Mouse (Mus musculus): ENCODE results near the gene Lin54. TPM values are rescaled to one million over a fixed set of nuclear protein-coding genes. Genes with fewer than 3 reads are reported as not detected.
A peak's percentile ranks its signal among the peaks of the same experiment; 100 is the strongest.

Lin54 gene
- polyA plus RNA-seq, 1 experiment from 2014 or later: 13.0 TPM

DNA sequence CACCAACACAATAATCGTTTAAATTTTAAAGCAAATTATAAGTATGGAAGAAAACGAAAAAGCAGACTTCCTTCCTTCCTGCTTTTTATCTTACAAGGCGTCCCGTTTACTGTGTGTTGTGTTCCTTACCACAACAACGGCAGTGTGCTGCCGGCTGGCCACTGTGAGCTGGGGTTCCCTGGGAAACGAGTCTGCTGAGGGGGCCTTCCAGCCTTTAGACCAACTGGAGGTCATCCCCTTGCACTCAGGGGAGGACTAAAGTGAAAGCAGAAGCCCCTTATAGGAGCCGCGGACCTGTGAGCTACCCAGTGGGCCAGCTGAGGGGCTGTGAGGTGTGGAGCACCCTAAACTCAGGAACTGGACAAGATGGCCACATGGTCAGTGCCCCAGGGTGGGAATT is 22.8 kb downstream of the Lin54 start:
- 91% methylated on average over 9 of the region's 9 CpGs for whole genome bisulfite sequencing
- H3K27me3 ChIP-seq (ENCODE audit: insufficient read depth, poor library complexity, severe bottlenecking): no peaks in the 10 kb centered on the region
- H3K4me3 ChIP-seq: no peak overlapping the region
- H3K4me1 ChIP-seq (replicated peaks): no peaks in the 10 kb centered on the region
- H3K36me3 ChIP-seq: peaks cover 65% of the 10 kb centered on the region
- DNase-seq (ENCODE audit: low spot score): no peak
- H3K27ac ChIP-seq: no peak overlapping the region
- no peaks in the 10 kb centered on the region for H3K9me3 ChIP-seq

DNA sequence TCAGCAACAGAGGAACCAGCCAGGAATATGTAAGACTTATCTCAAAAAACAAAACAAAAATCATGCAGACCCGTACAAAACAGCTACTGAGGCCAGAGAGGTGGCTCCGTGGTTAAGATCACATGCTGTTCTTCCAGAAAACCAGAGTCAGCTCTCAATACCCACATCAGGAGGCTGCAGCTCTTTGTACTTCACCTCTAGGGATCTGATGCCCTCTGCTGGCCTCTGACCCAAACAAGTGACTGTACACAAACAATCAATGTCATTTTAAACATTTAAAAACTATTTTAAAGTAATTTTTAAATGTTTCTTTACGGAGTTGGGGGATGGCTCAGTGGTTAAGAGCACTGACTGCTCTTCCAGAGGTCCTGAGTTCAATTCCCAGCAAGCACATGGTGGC is 24.1 kb downstream of the Lin54 start:
- H3K36me3 ChIP-seq: peaks cover 73% of the 10 kb centered on the region
- no peaks in the 10 kb centered on the region for H3K27me3 ChIP-seq (ENCODE audit: insufficient read depth, poor library complexity, severe bottlenecking)
- no peak overlapping the region for H3K27ac ChIP-seq
- H3K4me1 ChIP-seq (replicated peaks): no peaks in the 10 kb centered on the region
- H3K9me3 ChIP-seq: no peaks in the 10 kb centered on the region
- 88% methylated on average over 3 of the region's 3 CpGs for WGBS
- H3K4me3 ChIP-seq: no peak overlapping the region
- DNase-seq (ENCODE audit: low spot score): no peak

- no peaks in the 10 kb centered on the region for H3K4me1 ChIP-seq (replicated peaks)
- peaks cover 57% of the 10 kb centered on the region for H3K36me3 ChIP-seq
- no peaks in the 10 kb centered on the region for H3K9me3 ChIP-seq
- 95% methylated on average over 7 of the region's 7 CpGs for whole genome bisulfite sequencing
- H3K27ac ChIP-seq: no peak overlapping the region
- DNase-seq (ENCODE audit: low spot score): no peak
- H3K27me3 ChIP-seq (ENCODE audit: insufficient read depth, poor library complexity, severe bottlenecking): no peaks in the 10 kb centered on the region
- H3K4me3 ChIP-seq: no peak overlapping the region
Measured at GRCm38 (mm10) chr5:100467336-100467735, 33.1 kb downstream of the Lin54 start.

DNA sequence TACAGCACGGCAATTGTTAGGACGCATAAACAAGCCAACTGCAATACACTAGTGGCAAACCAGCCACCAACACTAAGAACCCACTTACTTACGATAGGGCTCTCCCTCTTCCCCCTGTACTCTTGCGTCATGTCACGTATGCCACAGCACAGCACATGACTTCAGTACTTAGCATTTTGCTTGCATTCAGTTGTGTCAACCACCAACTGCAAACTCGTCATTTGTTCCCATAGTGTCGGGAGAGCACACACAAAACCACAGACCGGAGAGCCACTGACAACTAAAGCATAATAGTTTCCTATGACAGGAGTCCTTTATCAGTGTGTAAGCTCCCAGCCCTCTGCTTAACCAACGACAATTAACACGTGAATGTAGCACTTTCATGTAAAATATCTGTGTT is 33.8 kb downstream of the Lin54 start:
- DNase-seq (ENCODE audit: low spot score): no peak
- 91% methylated on average over 10 of the region's 10 CpGs for WGBS
- H3K36me3 ChIP-seq: peaks cover 57% of the 10 kb centered on the region

GRCm38 (mm10) chr5:100462374-100462773 is 38.1 kb downstream of the Lin54 start:
- Histone ChIP-seq H3K4me1 (replicated peaks) (no peaks in the 10 kb centered on the region), H3K36me3 (peaks cover 82% of the 10 kb centered on the region), H3K9me3 (peaks cover 4% of the 10 kb centered on the region; the same call in 1 of the 2 replicates), H3K27me3 (ENCODE audit: insufficient read depth, poor library complexity, severe bottlenecking) (no peaks in the 10 kb centered on the region), H3K27ac (no peak overlapping the region), H3K4me3 (no peak overlapping the region)
- DNase-seq (ENCODE audit: low spot score): no peak
- WGBS: 83% methylated on average over 2 of the region's 2 CpGs

More for the DNA sequence above, 33.8 kb downstream of the Lin54 start:
- Histone ChIP-seq H3K9me3 (no peaks in the 10 kb centered on the region), H3K27ac (no peak overlapping the region), H3K4me3 (no peak overlapping the region), H3K27me3 (ENCODE audit: insufficient read depth, poor library complexity, severe bottlenecking) (no peaks in the 10 kb centered on the region), H3K4me1 (replicated peaks) (no peaks in the 10 kb centered on the region)

DNA sequence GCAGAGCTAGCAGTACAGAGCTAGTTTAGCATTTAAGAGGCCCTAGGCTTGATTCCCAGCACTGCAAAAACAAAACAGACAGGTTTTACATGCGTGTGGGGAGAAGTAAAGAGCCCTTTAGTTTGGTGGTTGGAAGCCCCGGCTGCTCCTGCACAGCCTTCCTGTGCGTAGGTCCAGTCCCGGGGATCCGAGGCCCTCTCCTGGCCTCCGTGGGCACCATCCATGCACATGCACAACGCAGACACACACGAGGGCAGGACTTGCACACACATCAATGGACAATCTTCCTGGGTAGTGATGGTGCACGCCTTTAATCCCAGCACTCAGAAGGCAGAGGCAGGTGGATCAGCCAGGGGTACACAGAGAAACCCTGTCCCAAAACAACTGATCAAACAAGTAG is 38.9 kb downstream of the Lin54 start:
- H3K9me3 ChIP-seq: peaks cover 4% of the 10 kb centered on the region; the same call in 1 of the 2 replicates
- DNase-seq (ENCODE audit: low spot score): no peak
- H3K4me3 ChIP-seq: no peak overlapping the region
- 94% methylated on average over 9 of the region's 9 CpGs for WGBS
- H3K4me1 ChIP-seq (replicated peaks): no peaks in the 10 kb centered on the region
- H3K36me3 ChIP-seq: peaks cover 84% of the 10 kb centered on the region
- H3K27me3 ChIP-seq (ENCODE audit: insufficient read depth, poor library complexity, severe bottlenecking): no peaks in the 10 kb centered on the region
- no peak overlapping the region for H3K27ac ChIP-seq

GRCm38 (mm10) chr5:100459468-100459867 is 41.0 kb downstream of the Lin54 start:
- no peak for DNase-seq (ENCODE audit: low spot score)
- no peaks in the 10 kb centered on the region for H3K4me1 ChIP-seq (replicated peaks)
- H3K27me3 ChIP-seq (ENCODE audit: insufficient read depth, poor library complexity, severe bottlenecking): no peaks in the 10 kb centered on the region
- no peak overlapping the region for H3K4me3 ChIP-seq
- WGBS: 92% methylated on average over 5 of the region's 5 CpGs
- peaks cover 81% of the 10 kb centered on the region for H3K36me3 ChIP-seq
- no peak overlapping the region for H3K27ac ChIP-seq
- peaks cover 4% of the 10 kb centered on the region; the same call in 1 of the 2 replicates for H3K9me3 ChIP-seq

DNA sequence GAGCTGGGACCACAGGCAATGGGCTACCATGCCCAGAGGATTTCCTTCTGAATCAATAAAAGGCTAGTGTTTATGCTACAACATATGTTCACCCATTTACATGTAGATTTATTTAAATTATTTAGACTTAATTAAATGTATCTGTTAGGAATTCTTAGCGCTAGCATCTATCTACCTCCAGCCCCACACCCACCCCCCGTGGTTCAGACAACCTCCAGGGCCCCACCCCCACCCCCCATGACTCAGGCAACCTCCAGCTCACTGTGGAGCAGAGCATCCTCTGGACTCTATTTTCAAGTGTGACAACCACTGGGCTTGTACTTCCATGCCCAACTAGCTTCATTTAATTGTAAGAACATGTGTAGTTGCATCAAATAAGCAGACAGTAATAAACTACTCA is 48.6 kb downstream of the Lin54 start:
- no peak for DNase-seq (ENCODE audit: low spot score)
- Histone ChIP-seq H3K36me3 (peaks cover 97% of the 10 kb centered on the region), H3K27ac (no peak overlapping the region), H3K4me1 (replicated peaks) (no peaks in the 10 kb centered on the region), H3K27me3 (ENCODE audit: insufficient read depth, poor library complexity, severe bottlenecking) (no peaks in the 10 kb centered on the region), H3K9me3 (no peaks in the 10 kb centered on the region), H3K4me3 (no peak overlapping the region)
- WGBS: 91% methylated on average over 2 of the region's 2 CpGs

DNA sequence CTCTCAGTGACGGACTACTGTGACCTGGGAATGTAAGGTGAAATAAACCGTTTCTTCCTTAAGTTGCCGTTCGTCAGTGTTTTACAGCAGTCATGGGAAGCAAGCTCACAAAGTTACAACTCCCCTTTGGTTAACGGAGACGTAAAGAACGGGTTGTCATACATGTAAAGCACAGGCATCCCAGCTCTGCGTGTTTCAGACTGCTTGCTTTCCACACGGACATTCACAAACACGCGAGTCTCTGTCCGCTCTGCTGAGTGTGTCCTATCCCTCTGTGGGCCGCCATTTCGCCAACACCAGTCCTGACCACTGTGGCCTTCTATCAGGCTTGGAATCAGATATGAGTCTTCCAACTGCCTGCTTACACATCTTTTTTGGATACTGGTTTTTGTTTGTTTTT is 61.6 kb downstream of the Lin54 start:
- no peak for DNase-seq (ENCODE audit: low spot score)
- Histone ChIP-seq H3K9me3 (peaks cover 3% of the 10 kb centered on the region; the same call in 1 of the 2 replicates), H3K4me3 (no peak overlapping the region), H3K4me1 (replicated peaks) (no peaks in the 10 kb centered on the region), H3K27ac (no peak overlapping the region), H3K27me3 (ENCODE audit: insufficient read depth, poor library complexity, severe bottlenecking) (no peaks in the 10 kb centered on the region), H3K36me3 (peaks cover 43% of the 10 kb centered on the region)
- WGBS: 95% methylated on average over 14 of the region's 14 CpGs

GRCm38 (mm10) chr5:100437917-100438316 is 62.5 kb downstream of the Lin54 start:
- DNase-seq (ENCODE audit: low spot score): no peak
- Histone ChIP-seq H3K27me3 (ENCODE audit: insufficient read depth, poor library complexity, severe bottlenecking) (no peaks in the 10 kb centered on the region), H3K9me3 (peaks cover 3% of the 10 kb centered on the region; the same call in 1 of the 2 replicates), H3K36me3 (peaks cover 36% of the 10 kb centered on the region), H3K27ac (no peak overlapping the region), H3K4me3 (no peak overlapping the region), H3K4me1 (replicated peaks) (no peaks in the 10 kb centered on the region)
- 91% methylated on average over 5 of the region's 5 CpGs for WGBS

DNA sequence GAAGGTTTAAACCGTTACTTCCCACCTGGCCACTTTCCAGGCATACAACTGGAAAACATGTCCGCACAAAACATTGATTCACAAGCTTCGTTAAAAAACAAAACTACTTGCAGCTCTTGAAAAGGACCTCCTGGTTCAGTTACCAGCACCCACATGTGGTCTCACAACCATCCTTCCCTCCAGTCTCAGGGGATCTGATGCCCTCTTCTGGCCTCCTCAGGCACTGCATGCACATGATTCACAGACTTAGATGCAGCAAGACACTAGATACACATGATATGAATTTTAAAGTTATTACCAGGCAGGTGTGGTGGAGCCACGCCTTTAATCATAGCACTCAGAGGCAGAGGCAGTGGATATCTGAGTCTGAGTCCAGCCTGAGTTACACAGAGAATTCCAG is 63.4 kb downstream of the Lin54 start:
- WGBS: 94% methylated on average over 4 of the region's 4 CpGs
- Histone ChIP-seq H3K27ac (no peak overlapping the region), H3K4me1 (replicated peaks) (no peaks in the 10 kb centered on the region), H3K27me3 (ENCODE audit: insufficient read depth, poor library complexity, severe bottlenecking) (no peaks in the 10 kb centered on the region), H3K4me3 (no peak overlapping the region), H3K36me3 (peaks cover 34% of the 10 kb centered on the region), H3K9me3 (peaks cover 3% of the 10 kb centered on the region; the same call in 1 of the 2 replicates)
- no peak for DNase-seq (ENCODE audit: low spot score)

DNA sequence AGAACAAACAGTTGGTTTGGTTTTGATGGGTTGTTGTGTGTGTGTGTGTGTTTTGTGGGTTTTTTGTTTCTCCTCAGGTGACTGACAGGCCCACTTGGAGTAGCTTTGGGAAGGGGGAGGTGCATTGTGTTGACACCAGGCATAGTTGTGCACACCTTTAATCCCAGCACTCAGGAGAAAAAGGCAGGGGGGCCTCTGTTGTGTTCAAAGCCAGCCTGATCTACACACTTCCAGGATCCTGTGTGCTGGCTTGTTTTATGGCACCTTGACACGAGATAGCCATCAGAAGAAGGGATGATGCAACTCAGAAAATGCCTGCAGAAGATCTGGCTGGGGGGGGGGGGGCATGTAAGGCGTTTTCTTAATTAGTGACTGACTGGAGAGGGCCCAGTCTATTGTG is 69.5 kb downstream of the Lin54 start:
- peaks cover 25% of the 10 kb centered on the region for H3K36me3 ChIP-seq
- H3K4me1 ChIP-seq (replicated peaks): peaks cover 38% of the 10 kb centered on the region
- DNase-seq (ENCODE audit: low spot score): no peak
- WGBS: 85% methylated on average over 2 of the region's 2 CpGs
- no peaks in the 10 kb centered on the region for H3K9me3 ChIP-seq
- H3K27ac ChIP-seq: no peak overlapping the region
- peak overlapping the region; percentile 67; the same call in 1 of the 2 replicates for H3K4me3 ChIP-seq
- no peaks in the 10 kb centered on the region for H3K27me3 ChIP-seq (ENCODE audit: insufficient read depth, poor library complexity, severe bottlenecking)

GRCm38 (mm10) chr5:100430076-100430390 is 70.4 kb downstream of the Lin54 start:
- H3K27ac ChIP-seq: peak overlapping the region; percentile 97
- H3K9me3 ChIP-seq: no peaks in the 10 kb centered on the region
- H3K36me3 ChIP-seq: peaks cover 34% of the 10 kb centered on the region
- peak overlapping the region; percentile 67 for H3K4me3 ChIP-seq
- no peaks in the 10 kb centered on the region for H3K27me3 ChIP-seq (ENCODE audit: insufficient read depth, poor library complexity, severe bottlenecking)
- peaks cover 46% of the 10 kb centered on the region for H3K4me1 ChIP-seq (replicated peaks)
- 5% methylated on average over 11 of the region's 11 CpGs for WGBS
- DNase-seq (ENCODE audit: low spot score): no peak

Data from hindbrain, embryonic 10.5 days (tissue).